Mouse (Mus musculus): ENCODE results near the gene Flvcr2.

DNA sequence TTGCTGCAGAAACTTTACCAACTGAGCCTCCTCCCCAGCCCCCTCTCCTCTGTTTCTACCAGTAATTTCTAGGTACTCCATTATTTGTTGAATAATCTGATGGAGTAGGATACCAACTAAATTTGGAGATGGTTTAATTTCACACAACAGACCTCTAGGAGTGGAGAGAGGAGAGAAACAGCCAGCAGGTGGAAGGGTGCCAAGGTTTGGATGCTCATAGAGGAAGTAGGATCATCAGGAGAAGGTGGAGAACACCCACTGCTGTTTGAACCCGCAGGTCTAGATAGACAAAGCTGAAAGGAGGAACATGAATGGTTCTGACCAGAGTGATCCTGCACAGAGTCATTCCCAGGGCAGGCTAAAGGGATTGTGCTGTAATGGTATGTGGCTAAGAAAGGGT, 49.2 kb downstream of the Flvcr2 start:
- TF ChIP-seq CTCF (IDR thresholded peaks at IDR 0.05; ENCODE audit: control insufficient read depth, insufficient read depth, insufficient read length), result no peak
- TF ChIP-seq MAX (IDR thresholded peaks at IDR 0.05), result no peak
- TF ChIP-seq MYOD1 (IDR thresholded peaks at IDR 0.05; ENCODE audit: control insufficient read depth, insufficient read length, low read depth), result no peak
- TF ChIP-seq MYOG (IDR thresholded peaks at IDR 0.05; ENCODE audit: control insufficient read depth, extremely low read depth, insufficient read length), result no peak
- no peak for TF ChIP-seq CEBPB (IDR thresholded peaks at IDR 0.05; ENCODE audit: low read depth)
- TF ChIP-seq USF1 (IDR thresholded peaks at IDR 0.05; ENCODE audit: low read depth), result no peak
- TF ChIP-seq FOSL1 (IDR thresholded peaks at IDR 0.05; ENCODE audit: insufficient read depth, low read length, poor library complexity, severe bottlenecking), result no peak
